Mouse (Mus musculus) testis, adult 2 months (tissue): ENCODE measurements around the gene Gna13.

ENCODE experiments used
- CTCF ChIP-seq: fragments of 200-500 bp; IDR thresholded peaks from 2 replicates; pipeline ENCODE4 v1.5.1; 2012; ENCODE audit warnings: low read depth, mild to moderate bottlenecking, inconsistent platforms, low read length, moderate library complexity; ENCODE audit not compliant: control insufficient read depth, insufficient read depth, insufficient replicate concordance
- POLR2A ChIP-seq: fragments of 200-500 bp; IDR thresholded peaks from 2 replicates; pipeline ENCODE4 v1.6.1; 2012; ENCODE audit warnings: low read depth, mild to moderate bottlenecking, inconsistent platforms, low read length, moderate library complexity; ENCODE audit not compliant: control insufficient read depth

GRCm38 (mm10) chr11:109316921-109317320 is 45.7 kb upstream of the Gna13 start:
- TF ChIP-seq CTCF (peak; percentile 37; the same call in 1 of the 2 replicates), POLR2A (no peak)
